ENCODE assay signal across 1 mouse cellular context in the genomic region with DNA sequence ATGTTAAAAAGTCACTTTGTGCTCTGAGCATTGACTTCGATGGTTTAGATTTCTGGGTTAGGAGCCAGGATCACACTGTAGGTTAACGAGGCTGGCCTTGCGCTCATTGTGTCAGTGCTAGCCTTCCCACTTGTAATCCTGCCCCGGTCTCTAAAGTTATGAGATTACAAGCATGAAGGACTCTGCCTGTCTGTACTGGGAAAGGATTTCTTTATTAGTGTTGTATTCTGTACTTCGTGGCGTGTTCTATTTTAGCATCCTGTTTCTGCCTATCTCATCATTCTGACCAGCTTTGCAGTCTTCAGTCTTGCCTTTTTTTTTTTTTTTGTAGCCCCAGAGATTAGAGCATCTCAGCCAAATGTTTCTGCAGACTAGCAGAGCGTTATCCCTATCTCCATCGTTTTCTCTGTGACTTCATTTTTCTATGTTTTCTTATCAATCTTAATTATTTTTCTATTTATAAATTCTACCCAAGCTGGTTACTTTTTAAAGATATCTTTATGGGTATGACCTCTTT.
TF ChIP-seq lines count a peak whose summit lies in the region.

No protein-coding gene starts in this region.

TF ChIP-seq in CH12.LX, 34 proteins besides CTCF, POLR2A, EP300 and RAD21 (continued from another document):
- TF ChIP-seq JUN (IDR thresholded peaks at IDR 0.05; ENCODE audit: insufficient read depth, low read depth, low read length): no peak
- TF ChIP-seq ZMIZ1 (IDR thresholded peaks at IDR 0.05; ENCODE audit: low read depth, low read length): no peak
- TF ChIP-seq NRF1 (IDR thresholded peaks at IDR 0.05; ENCODE audit: low read depth, low read length): no peak
- TF ChIP-seq MXI1 (IDR thresholded peaks at IDR 0.05; ENCODE audit: low read depth, low read length): no peak
- no peak for TF ChIP-seq SMC3 (IDR thresholded peaks at IDR 0.05; ENCODE audit: low read depth, low read length)
- no peak for TF ChIP-seq JUND (conservative IDR thresholded peaks at IDR 0.05; ENCODE audit: low read depth, low read length)
- no peak for TF ChIP-seq ZKSCAN1 (IDR thresholded peaks at IDR 0.05; ENCODE audit: borderline replicate concordance, low read depth, low read length)
- TF ChIP-seq TCF12 (IDR thresholded peaks at IDR 0.05; ENCODE audit: low read depth, low read length): no peak
- no peak for TF ChIP-seq GABPA (IDR thresholded peaks at IDR 0.05; ENCODE audit: insufficient replicate concordance, low read depth, low read length)
- TF ChIP-seq BHLHE40 (IDR thresholded peaks at IDR 0.05; ENCODE audit: low read depth, low read length): no peak
- no peak for TF ChIP-seq MEF2A (IDR thresholded peaks at IDR 0.05; ENCODE audit: borderline replicate concordance, low read depth, low read length)
